Mouse (Mus musculus) A20 (cell line): Measurements from ENCODE around the gene Tulp1.
"Not testable (repeated sequence)": the region's sequence is repeated elsewhere in the genome, so short reads cannot be mapped to it uniquely, and the experiment has no call there.

ENCODE experiments used
- DNase-seq: peaks from one replicate; pipeline ENCODE4 v3.0.0-alpha.2; 2011; ENCODE audit warnings: low read depth, low spot score

Tulp1 gene

GRCm38 (mm10) chr17:28369056-28369455 is 4.0 kb upstream of the Tulp1 start:
- no peak for DNase-seq

DNA sequence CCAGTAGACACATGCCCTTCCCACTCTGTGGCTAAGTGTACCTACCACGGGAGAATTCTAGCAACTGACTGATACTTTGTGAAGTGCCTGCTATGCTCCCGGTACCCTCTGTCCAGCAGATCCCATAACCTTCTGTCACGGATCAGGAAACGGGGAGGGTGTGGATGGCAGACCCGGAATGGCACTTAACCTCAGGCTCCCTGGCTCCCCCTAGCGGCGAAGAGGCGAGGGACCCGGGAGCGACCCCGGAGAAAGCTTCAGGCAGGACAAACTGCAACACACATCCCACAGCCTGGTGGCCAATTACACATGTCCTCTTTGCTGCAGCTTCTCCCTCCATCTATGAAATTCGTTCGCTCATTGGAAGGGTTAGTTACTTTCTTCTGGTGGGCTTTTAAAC is 3.4 kb upstream of the Tulp1 start:
- DNase-seq = peak; percentile 76

DNA sequence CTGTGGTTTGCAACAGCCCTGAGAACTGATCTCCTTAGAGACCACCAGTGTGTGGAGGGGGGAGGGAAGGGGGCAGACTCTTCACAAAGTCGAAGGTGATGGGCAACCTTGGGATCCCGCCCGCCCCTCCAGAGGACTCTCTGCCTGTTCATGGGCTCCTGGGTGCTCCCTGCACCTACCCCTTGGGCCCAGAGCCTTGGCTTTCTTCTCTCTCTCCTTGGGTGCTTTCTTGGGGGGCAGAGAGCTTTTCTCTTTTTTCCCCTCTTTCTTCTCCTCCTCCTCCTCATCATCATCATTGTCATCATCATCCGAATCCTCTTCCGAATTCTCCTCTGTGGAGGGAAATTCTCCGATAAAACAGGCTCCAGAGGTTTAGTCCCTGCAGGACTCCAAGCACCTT is 1.5 kb downstream of the Tulp1 start:
- no peak for DNase-seq

DNA sequence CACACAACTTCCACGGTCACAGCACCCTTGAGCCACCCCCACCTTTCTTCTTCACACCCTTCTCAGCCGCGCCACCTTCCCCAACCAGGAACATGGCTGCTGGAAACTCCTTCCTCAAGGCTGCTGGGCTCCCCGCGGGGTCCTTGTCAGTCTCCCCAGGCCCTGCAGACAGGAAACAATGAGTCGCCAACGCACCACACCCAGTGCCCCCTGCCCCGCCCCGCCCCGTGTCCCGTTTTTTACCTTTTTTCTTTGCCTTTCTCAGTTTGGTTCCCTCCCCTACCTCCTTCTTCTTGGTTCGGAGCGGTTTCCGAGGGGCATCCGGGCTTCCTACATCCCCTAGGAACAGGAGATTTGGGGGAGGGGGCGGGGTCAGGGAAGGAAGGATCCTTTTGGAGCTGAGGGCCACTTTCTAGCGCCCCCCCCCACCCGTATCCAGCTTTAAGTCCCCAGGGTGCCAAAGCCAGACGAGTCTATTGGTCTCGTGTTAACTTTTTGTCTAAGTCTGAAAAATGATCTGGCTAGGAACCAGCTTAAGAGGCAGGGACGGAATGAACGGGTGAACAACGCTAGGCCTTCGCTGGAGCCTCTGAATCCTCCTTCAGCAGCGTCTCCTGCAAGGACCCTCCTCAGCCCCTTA is 2.2 kb downstream of the Tulp1 start:
- no peak for DNase-seq

GRCm38 (mm10) chr17:28361921-28362652 is 2.9 kb downstream of the Tulp1 start:
- no peak for DNase-seq

GRCm38 (mm10) chr17:28360531-28361277 is 4.3 kb downstream of the Tulp1 start:
- DNase-seq = no peak

DNA sequence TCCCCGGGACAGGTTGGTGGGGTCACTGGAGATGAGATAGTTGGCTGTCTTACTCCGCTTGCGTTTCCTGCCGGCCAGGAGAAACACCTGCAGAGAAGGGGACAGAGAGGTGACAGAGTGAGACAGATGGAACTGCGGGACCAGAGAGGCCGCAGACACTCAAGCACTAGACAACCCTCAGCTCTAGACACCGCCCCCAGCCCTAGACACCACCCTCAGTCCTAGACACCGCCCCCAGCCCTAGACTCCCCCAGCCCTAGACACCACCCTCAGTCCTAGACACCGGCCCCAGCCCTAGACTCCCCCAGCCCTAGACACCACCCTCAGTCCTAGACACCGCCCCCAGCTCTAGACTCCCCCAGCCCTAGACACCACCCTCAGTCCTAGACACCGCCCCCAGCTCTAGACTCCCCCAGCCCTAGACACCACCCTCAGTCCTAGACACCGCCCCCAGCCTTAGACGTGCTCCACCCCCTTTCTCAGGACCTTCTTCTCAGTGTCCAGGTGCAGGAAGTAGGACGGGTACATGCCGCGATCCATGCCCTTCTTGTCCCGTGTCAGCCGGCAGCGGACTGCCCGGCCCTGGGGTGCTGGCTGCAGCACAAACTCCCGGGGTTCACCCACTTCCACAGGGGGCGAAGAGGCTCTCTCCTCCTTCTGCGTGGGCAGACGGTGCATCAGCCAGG is 6.3 kb downstream of the Tulp1 start:
- not testable (repeated sequence) for DNase-seq

- DNase-seq = no peak
Measured at GRCm38 (mm10) chr17:28355871-28356270, 9.2 kb downstream of the Tulp1 start.

DNA sequence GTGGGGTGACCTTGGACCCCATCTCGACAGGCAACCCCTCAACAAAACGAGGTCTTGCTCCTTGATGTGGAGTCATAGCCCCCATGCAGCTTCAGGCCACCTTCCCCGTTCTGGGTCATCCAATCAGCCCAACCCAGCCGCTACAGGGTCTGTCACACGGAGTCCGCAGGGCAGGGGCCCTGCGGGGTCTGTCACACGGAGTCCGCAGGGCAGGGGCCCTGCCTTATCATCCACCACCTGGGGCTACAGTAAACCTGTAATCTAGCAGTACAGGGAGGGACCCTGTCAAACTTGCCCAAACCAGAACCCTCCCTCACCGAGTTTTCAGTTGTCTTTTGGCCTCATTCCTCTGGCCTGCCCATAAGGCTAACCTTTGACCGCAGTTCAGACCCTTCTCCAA is 13.0 kb downstream of the Tulp1 start:
- no peak for DNase-seq

- no peak for DNase-seq
Measured at GRCm38 (mm10) chr17:28351353-28351890, 13.6 kb downstream of the Tulp1 start.

- DNase-seq = peak; percentile 79
Measured at GRCm38 (mm10) chr17:28350466-28351352, 14.3 kb downstream of the Tulp1 start, which contains the start of gene Tead3. Gene Tead3, minus strand, starts transcription at chr17:28350817.

GRCm38 (mm10) chr17:28349901-28350465 is 15.0 kb downstream of the Tulp1 start:
- DNase-seq = no peak

- DNase-seq = no peak
Measured at GRCm38 (mm10) chr17:28349264-28349880, 15.7 kb downstream of the Tulp1 start.

DNA sequence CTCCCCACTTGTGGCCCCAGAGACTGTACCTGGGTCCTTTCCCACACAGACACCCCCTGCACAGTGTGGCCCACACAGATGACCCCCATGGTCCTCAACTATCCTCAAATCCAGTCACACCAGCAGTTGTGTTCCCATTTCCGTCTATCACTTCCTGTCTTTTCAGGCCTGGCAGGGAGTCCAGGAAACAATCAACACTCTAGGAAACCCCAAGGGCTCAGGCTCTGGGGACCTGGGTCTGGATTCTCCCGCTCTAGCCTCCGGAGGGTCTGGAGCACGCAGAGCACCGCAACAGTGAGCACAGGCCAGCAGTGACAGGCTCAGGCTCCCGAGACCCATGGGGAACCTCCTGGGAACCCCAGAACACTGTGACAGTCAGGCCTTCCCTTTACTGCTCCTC is 16.8 kb downstream of the Tulp1 start:
- no peak for DNase-seq

DNA sequence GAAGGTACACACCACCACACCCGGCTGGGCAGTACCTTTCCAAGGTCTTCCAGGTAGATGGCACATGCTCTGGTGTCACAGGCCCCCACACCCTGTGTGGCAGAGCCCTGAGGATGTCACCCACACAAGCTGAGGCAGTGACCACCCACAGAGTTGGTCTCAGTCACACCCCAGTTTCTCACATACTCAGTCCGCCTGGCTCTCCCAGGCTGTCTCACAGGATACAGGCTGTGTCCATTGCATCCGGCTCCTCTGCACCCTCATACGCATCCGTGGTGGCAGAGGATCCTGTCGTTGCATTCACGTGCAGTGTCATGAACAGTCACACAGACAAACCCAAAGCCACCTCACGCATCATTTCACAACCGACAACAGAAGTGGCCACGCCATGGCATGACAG is 17.7 kb downstream of the Tulp1 start:
- DNase-seq = no peak

- DNase-seq = no peak
Measured at GRCm38 (mm10) chr17:28345882-28346281, 19.1 kb downstream of the Tulp1 start.

- no peak for DNase-seq
Measured at GRCm38 (mm10) chr17:28345271-28345721, 19.7 kb downstream of the Tulp1 start.

DNA sequence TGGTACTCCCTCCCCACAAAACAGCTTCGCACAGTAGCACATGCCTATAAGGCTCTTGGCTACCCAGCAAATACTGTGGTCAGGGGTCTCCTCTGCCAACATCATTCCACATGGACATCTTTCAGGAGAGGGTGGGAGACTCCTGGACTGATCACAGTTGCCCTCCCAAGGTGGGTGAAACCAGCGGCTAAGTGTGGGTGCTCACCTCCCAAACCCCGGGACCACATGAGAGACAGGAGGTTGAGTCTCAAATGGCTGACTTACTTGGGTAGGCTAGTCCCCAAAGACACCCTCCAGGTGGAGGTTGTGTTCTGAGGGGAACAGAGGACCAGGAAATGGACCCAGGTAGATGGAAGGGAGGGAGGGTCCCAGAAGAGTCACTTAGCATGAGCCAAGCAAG is 20.4 kb downstream of the Tulp1 start:
- DNase-seq = no peak

- no peak for DNase-seq
Measured at GRCm38 (mm10) chr17:28344050-28344607, 20.9 kb downstream of the Tulp1 start.
